Mouse (Mus musculus) layer of hippocampus, postnatal 10 days (tissue): ENCODE data around the gene Slc19a3. TPM values are rescaled to one million over a fixed set of nuclear protein-coding genes. Genes with fewer than 3 reads are reported as not detected.
A peak's percentile ranks its signal among the peaks of the same experiment; 100 is the strongest.
"Not testable (repeated sequence)": the region's sequence is repeated elsewhere in the genome, so short reads cannot be mapped to it uniquely, and the experiment has no call there.

Experiments used
- DNase-seq, 2 experiments: peaks; one replicate each; pipeline ENCODE4 v3.0.0; 2021; ENCODE audit warnings: low spot score in 2 of 2
- total RNA-seq, 2 experiments: library from RNA; stranded (reverse); gene quantifications; 2 replicates each; pipeline ENCODE4 v1.2.3; 2021

Gene Slc19a3
- total RNA-seq, 2 experiments from 2014 or later = 1.2 to 2.0 TPM

DNA sequence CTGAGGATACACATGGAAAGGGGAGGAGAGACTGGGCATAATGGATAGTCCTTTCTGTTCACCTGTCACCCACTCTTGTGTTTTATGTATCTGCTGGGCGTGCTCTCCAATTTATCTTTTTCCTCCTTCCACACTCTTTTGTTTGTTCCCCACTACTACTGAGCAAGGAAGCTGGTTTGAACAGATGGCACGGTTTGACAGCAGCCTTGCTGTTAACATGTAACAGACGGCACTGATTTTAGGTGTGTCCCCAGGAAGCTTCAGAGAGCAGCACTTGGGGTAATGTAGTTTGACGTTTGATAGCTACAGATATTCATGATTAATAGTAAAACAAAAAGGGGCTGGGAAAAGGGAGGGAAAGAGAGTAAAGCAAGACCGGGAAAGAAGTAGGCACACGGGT, 30.8 kb downstream of the Slc19a3 start:
- DNase-seq = no peak

DNA sequence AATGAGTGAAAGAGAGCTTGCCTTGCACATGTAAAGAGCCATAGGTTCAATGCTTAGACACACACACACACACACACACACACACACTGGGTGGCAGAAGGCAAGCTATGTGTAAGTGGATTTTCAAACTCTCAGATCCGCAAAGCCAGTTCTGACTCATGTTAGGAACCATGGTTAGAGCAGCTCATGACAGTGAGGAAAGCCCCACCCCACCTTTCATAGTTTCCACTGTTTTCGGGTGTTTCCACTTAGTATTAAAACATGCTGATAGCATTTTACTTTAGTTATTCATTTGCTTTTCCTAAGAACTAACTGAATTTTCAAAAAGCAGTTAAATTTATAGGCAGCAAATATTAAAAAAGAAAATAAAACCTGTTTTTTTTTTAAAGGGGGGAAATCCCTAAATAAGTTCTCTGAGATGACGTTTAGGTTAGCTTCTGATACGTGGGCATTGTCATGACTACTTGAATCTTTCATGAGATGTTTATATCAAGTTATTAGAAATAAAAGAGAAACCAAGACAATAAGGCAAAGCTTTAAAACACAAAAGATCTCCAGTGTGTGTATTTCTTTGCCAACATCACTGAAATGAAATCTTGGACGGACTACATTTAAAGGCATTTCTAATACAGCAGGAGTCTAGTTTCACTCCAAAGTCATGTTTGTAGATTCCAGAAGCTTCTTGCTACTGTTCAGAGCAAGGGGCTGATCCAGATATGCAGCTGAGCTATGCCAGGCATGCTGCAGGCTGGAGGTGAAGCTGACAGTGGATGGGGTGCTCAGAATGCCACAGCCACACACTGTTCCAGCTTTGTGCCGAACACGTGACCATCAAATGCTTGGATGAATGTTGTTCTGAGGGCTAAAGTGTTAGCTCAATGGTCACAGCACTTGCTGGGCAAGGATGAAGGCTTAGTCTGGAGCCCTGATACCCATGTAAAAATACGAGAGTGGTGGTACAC, 31.7 kb downstream of the Slc19a3 start:
- no peak for DNase-seq

DNA sequence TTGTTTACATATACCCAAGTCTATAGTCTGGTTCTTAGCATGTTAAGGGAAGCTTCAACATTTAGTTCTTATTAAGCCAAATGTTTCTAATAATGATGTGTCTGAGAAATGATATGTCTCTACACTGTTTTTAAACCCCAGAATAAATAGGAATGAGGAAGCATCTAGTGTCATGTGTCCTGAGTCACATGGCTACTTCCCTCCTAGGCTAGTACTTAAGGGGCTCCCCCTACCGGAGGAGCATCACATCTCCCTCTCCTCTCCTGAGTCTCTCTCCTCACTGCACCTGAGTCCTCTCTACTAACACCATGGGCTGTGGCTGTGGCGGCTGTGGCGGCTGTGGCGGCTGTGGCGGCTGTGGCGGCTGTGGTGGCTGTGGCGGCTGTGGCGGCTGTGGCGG, 37.9 kb downstream of the Slc19a3 start, which contains the start of gene Gm47959:
Gm47959 (plus strand) TSS at position 243 of the 400 bp plus-strand sequence.
- not testable (repeated sequence) for DNase-seq

DNA sequence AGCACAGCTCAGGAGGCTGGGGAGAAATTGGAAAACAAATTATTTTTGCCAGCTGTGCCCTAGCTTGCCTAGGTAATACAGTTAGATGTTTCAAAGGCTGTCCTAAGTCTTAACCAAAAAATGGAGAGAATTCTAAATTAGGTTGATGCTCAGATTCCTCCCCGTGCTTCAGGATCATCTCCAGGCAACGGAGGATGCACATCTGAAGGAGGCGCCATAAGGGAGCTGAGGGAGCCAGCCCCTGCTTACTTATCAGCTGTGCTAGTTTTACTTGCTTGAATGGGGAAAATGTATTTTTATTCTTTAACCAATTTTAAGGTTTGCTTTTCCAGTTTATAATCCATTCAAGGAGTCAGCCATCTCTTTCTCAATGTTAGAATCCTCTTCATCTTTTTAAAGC, 44.3 kb downstream of the Slc19a3 start:
- no peak for DNase-seq

DNA sequence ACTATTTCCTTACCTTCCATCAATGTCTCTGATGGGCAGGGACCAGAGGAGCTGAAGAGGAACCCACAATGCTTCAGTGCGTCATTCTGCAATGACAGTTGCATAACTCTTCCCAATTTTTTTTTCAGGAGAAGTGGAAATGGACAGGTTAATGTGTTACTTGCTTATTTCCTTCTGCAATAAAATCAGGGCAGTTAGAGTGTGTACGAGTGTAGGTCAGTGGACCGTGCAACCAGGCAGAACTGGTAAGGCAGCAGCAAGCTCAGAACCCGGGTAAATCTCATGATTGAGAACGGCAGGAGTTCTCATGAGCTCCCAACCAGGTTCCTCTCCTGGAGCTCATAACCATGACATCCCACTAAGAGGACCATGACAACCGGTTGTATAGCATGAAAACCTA, 46.2 kb downstream of the Slc19a3 start:
- DNase-seq = no peak

DNA sequence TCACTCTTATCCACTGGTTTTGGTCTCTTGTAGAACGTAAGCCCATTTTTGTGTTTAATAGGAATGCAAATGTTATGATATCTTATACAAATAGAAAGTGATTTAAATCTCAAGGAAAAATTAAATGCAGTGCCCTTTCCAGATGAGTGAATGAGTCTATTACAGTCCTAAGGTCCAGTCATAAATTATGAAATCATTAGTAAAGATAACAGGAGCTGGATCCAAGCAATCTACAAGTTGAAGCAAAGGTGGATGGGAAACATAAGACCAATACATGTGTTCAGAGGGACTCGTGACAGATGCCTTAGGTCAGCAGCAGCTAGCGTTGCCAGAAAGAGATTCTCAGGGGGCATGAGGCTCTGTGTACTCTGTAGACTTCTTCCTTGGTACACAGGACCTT, 46.7 kb downstream of the Slc19a3 start:
- no peak for DNase-seq

DNA sequence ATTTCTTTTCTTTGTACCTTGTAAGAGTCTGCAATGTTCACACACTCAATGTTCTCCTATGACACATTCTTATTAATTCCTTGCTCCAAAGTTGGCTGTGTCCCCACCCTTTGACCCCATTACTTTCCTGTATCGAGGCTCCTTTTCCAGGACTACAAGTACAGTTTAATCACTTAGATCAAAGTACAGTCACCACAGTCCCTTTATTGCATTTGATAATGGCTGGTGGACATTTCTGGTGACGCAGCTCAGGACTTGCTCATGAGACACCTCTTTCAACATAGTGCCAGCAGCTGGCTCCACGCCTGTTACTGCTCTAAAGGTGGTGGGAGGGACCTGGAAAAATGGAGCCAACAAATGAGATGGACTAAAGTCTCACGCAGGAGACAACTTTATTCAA, 47.2 kb downstream of the Slc19a3 start:
- no peak for DNase-seq

DNA sequence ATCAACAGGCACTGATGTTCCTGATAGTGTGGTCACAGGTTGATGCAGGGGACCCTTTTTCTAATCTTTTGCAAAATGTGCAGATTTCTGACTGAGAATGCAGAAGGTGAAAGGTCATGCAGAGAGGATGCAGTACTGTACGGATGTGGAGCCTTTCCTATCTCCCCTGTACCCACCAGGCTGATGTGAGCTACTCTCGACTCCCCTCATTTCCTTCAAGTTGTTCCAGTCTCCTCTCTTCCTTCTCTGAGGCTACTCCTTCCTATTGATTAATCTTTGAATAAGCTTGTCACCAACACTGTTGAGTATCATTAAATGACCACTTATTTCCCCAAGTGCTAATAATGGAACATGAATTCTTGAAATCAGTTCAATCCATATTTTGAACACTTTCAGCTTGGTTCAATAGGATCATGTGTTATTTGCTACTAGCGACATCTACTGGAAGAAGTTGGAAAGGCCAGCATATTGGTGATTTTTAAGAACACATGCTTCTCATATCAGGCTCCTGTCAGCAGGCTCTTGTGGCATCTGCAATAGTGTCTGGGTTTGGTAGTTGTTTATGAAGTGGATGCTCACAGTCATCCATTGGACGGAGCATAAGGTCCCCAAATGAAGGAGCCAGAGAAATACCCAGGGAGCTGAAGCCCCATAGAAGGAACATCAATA, 50.6 kb downstream of the Slc19a3 start:
- peak; percentile 49 to 57 for DNase-seq

DNA sequence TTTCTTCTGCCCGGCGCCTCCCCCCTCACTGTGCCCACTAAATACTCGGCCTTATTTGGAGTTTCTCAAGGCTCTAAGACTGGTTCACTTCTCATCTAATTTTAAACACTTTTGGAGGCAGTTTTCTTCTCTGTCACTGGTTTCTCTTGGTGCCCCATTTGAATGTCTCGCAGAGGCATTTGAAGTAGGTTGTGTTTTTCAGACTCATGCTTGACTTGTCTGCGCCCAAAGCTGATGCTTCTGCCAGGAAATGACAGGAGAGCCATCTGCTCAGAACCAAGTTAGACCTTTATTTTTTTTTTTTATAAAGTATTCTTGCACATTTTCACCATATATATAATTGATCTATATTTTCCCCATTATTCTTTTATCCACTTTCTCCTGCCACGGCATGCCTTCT, 51.5 kb downstream of the Slc19a3 start:
- no peak for DNase-seq

DNA sequence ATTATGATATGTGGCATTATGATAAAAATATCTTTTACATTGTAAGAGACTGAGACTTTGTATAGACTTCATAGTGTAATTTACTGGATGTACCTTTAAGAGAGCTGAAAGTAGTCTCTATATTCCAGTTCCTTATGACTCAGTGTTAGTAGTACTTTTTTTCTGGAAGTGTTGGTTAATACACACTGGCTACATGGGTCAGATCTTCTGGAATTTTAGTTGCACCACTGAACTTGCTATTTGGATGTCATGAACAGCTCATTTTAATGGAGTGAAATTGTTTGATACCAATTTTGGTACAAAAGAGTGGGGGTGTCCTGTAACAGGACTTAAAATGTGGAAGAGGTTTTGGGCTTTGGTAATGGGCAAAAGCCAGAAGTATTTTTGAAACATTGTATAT, 60.4 kb downstream of the Slc19a3 start:
- DNase-seq = no peak

DNA sequence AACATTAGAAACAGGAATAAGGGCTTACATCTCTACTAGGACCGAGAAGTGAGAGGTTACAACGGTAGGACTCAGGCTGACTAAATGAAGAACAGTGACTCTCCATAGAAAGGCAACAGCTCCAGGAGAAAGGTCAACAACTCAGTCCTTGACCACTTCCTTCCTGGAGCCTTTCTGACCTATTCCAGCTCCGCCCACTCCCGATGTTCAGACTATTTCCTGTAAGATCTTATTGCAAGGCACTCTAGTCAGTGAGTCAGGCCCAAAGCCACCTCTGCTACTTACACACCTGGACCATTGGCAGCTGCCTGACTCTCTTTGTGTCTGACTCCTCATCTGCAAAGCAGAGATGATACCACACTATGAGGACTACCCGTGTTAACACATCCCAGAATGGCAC, 62.5 kb downstream of the Slc19a3 start:
- DNase-seq = no peak

DNA sequence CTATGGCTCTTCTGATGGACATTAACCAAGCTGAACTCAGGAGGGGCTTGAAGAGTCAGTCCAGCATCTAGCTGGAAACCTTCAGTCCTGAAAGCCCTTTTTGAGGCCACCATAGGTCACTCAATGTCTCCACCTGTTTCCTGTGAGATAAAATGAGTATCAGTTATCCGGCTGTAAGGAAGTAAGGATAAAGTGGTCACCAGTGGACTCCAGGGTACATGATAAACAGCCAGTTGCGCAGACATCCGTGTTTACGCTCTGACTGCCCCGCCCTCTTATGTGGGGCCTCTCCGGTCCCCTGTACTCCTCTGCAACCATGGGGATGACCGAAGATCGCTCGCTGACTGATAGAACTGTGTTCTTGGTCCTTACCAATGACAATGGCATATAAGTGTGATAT, 63.9 kb downstream of the Slc19a3 start:
- no peak for DNase-seq

DNA sequence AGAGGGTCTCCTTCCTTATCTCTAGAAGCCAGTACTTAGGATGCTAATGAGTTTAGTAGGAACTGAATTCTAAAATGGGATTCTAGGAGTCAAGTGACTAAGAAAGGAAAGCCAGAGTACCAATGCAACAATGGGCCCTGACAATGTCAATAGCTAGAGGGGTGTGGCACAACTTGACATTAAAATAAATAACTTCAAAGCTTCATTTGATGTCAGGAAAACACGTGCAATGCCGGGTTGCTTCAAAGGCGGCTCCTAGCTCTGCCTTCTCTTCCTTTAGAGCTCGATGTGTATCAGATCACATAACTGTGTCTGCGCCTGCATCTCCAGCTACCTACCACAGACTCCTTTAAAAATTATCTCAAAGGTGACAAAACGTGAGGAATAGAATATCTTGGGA, 64.3 kb downstream of the Slc19a3 start:
- DNase-seq = no peak

DNA sequence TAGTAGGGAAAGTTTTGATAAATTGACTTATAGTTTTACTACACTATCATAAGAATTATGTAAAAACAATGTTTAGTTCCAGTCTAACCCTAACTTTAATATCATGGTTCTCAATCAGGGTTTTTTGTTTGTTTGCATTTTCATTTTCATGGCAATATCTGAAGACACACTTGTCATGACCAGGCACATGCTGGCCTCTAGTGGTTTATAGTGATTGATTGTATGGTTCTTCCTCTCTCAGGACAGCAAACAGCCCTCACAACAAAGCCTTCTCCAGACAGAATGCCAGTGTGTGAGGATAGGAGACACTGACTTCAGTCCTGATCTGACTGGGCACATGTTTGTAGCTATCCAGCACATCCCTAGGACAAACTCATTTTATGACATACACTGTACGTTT, 65.0 kb downstream of the Slc19a3 start:
- no peak for DNase-seq

DNA sequence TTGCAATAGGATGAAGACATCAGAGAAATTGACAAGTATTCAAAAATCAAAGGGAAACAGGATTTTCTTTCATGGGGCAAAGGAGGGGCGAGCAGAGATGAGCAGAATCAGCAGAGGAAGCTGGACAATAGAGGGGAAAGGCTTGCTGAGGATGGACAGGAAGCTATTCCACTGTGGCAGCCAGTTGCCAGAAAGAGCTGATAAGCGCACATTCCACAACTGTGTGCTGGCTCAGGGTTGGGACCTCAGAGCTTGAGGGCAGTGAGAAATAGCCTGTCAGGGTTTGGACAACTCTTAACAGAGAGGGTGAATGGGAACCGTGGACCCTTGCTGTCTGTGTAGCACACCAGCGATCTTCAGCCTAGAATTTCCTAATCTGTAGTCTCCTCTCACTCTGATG, 66.2 kb downstream of the Slc19a3 start:
- no peak for DNase-seq

DNA sequence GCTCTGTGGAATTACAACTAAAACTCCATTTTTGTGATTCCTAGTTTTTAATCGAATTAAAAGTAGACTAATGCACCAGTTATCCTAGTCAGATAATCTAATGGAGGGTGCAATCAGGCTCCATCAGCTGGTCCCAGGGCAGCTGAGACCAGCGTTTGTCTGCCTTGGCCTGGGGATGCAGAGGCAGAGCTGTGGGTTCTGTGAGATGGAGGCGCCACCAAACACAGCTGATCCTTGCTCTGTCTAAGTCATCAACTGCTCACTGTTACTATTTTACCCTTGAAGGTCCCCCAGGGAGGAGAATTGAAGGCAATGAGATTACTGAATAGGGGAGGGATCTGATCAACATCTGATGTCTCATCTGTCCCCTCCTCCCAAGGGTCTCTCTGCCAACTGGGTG, 71.8 kb downstream of the Slc19a3 start:
- no peak for DNase-seq

Other genes starting within 250 kb of the Slc19a3 start
- gene Agfg1, start 199.0 kb downstream of the Slc19a3 start, total RNA-seq = 10 to 100 TPM; 80.2 to 85.8 TPM
- 1 to 10 TPM in 1 of 2 experiments, under 1 TPM in 1; 0.58 to 1.1 TPM for gene A030005L19Rik, start 125.1 kb downstream of the Slc19a3 start, total RNA-seq
- not detected for gene A030014E15Rik, start 113.5 kb downstream of the Slc19a3 start, total RNA-seq
- gene Gm6217, start 107.0 kb downstream of the Slc19a3 start, total RNA-seq = not detected
- not detected for gene A030003K21Rik, start 95.1 kb downstream of the Slc19a3 start, total RNA-seq
- not detected for gene Gm7544, start 82.4 kb downstream of the Slc19a3 start, total RNA-seq
- not detected for gene Gm47955, start 78.2 kb downstream of the Slc19a3 start, total RNA-seq
- gene Gm47959, start 37.9 kb downstream of the Slc19a3 start, total RNA-seq = not detected
- gene Krtap28-10, start 4.0 kb upstream of the Slc19a3 start, total RNA-seq = not detected
- gene Gm47969, start 6.5 kb upstream of the Slc19a3 start, total RNA-seq = not detected
- not detected for gene A030005K14Rik, start 20.9 kb upstream of the Slc19a3 start, total RNA-seq
- not detected for gene Krtap28-13, start 22.5 kb upstream of the Slc19a3 start, total RNA-seq
- not detected for gene Ccl20, start 78.3 kb upstream of the Slc19a3 start, total RNA-seq
- 1 to 10 TPM; 1.2 to 2.2 TPM for gene Daw1, start 121.3 kb upstream of the Slc19a3 start, total RNA-seq